ENCODE assay signal across 15 mouse cellular contexts in genomic region chr10:50898621-50899020, GRCm38 (mm10). TPM values are rescaled to one million over a fixed set of nuclear protein-coding genes. Genes with fewer than 3 reads are reported as not detected.
"Had no signal": no experiment of that assay in that cellular context is flagged by ENCODE, and none has a peak within 500 bp of the region (broad histone marks: within the 10 kb centered on the region; RNA-seq: fewer than 3 reads in every experiment).

No protein-coding gene starts in this region.

- DNase-seq: liver; liver, embryonic 13.5 days; right cerebral cortex, postnatal 14 days; thymus, adult 2 months had no signal

- H3K36me3 ChIP-seq: hindbrain, embryonic 15.5 days; limb, embryonic 12.5 days; liver, embryonic 13.5 days; lung, embryonic 15.5 days; stomach, embryonic 15.5 days had no signal

- H3K4me2 ChIP-seq: hindbrain, embryonic 15.5 days; limb, embryonic 12.5 days; liver, embryonic 13.5 days; lung, embryonic 15.5 days had no signal

- H3K9me3 ChIP-seq: hindbrain, embryonic 15.5 days; limb, embryonic 12.5 days; liver, embryonic 13.5 days; lung, embryonic 15.5 days; stomach, embryonic 15.5 days had no signal

- H3K9ac ChIP-seq: hindbrain, embryonic 15.5 days; limb, embryonic 12.5 days; liver, embryonic 13.5 days; liver, postnatal 0 days; lung, embryonic 15.5 days; stomach, embryonic 15.5 days had no signal

- H3K4me3 ChIP-seq: hindbrain, embryonic 15.5 days; layer of hippocampus, adult 2 months; left cerebral cortex, adult 2 months; limb, embryonic 12.5 days; liver, embryonic 13.5 days; lung, embryonic 15.5 days had no signal

- ATAC-seq: intestine, postnatal 0 days; liver, postnatal 0 days had no signal

- H3K27ac ChIP-seq: hindbrain, embryonic 15.5 days; layer of hippocampus, adult 2 months; left cerebral cortex, adult 2 months; limb, embryonic 12.5 days; liver, embryonic 13.5 days; lung, embryonic 15.5 days; stomach, embryonic 15.5 days had no signal

RNA-seq across cellular contexts. Expression of gene Sim1, which starts 4.1 kb away (rescaled TPM):
- polyA plus RNA-seq: inflammation-experienced regulatory T-cells, adult 6 months; intestine, postnatal 0 days; liver, embryonic 13.5 days; liver, postnatal 0 days; lung, embryonic 15.5 days; spleen, adult 2 months; thymus, adult 2 months; urinary bladder, adult 2 months had no signal
